Mouse (Mus musculus) cerebral cortex, adult 2 months (tissue): ENCODE data around the gene Rgma.

Experiments
- WGBS: fragments of 180-500 bp; shearing (Covaris S2); methylation state at CpG from one replicate; pipeline ENCODE4 v1.1.7; 2018; 5-methylcytosine and 5-hydroxymethylcytosine counted together

The Rgma gene

GRCm38 (mm10) chr7:73375257-73376100 lies at the start of gene Rgma:
TSS of gene Rgma (plus strand) at chr7:73375509.
- WGBS = under 1% methylated on average over 67 of the region's 85 CpGs

- WGBS = 67% methylated on average over 14 of the region's 14 CpGs
Observed at GRCm38 (mm10) chr7:73326236-73326635, 49.1 kb upstream of the Rgma start.

GRCm38 (mm10) chr7:73326680-73327079 lies 48.6 kb upstream of the Rgma start:
- 57% methylated on average over 11 of the region's 11 CpGs for WGBS

- 49% methylated on average over 8 of the region's 8 CpGs for WGBS
Observed at GRCm38 (mm10) chr7:73327193-73327592, 48.1 kb upstream of the Rgma start.

- 59% methylated on average over 5 of the region's 5 CpGs for WGBS
Observed at GRCm38 (mm10) chr7:73327652-73328051, 47.7 kb upstream of the Rgma start.

GRCm38 (mm10) chr7:73328653-73329207 lies 46.6 kb upstream of the Rgma start:
- WGBS = 47% methylated on average over 5 of the region's 5 CpGs

GRCm38 (mm10) chr7:73330754-73331153 lies 44.6 kb upstream of the Rgma start:
- 50% methylated on average over 12 of the region's 12 CpGs for WGBS

- WGBS = 72% methylated on average over 7 of the region's 7 CpGs
Observed at GRCm38 (mm10) chr7:73331645-73332044, 43.7 kb upstream of the Rgma start.

GRCm38 (mm10) chr7:73333398-73333988 lies 41.8 kb upstream of the Rgma start:
- WGBS = 71% methylated on average over 12 of the region's 12 CpGs

GRCm38 (mm10) chr7:73334883-73335282 lies 40.4 kb upstream of the Rgma start:
- WGBS = 51% methylated on average over 7 of the region's 7 CpGs

GRCm38 (mm10) chr7:73336380-73336779 lies 38.9 kb upstream of the Rgma start:
- WGBS = 56% methylated on average over 7 of the region's 7 CpGs

GRCm38 (mm10) chr7:73338353-73338752 lies 37.0 kb upstream of the Rgma start:
- WGBS = 81% methylated on average over 5 of the region's 5 CpGs

GRCm38 (mm10) chr7:73343852-73344251 lies 31.5 kb upstream of the Rgma start:
- 63% methylated on average over 3 of the region's 3 CpGs for WGBS

- 68% methylated on average over 10 of the region's 10 CpGs for WGBS
Observed at GRCm38 (mm10) chr7:73348585-73349124, 26.7 kb upstream of the Rgma start.

- 78% methylated on average over 8 of the region's 8 CpGs for WGBS
Observed at GRCm38 (mm10) chr7:73349158-73349557, 26.2 kb upstream of the Rgma start.

GRCm38 (mm10) chr7:73355229-73355628 lies 20.1 kb upstream of the Rgma start:
- 81% methylated on average over 9 of the region's 9 CpGs for WGBS

- WGBS = 62% methylated on average over 5 of the region's 5 CpGs
Observed at GRCm38 (mm10) chr7:73356901-73357300, 18.4 kb upstream of the Rgma start.

- WGBS = 98% methylated on average over 2 of the region's 2 CpGs
Observed at GRCm38 (mm10) chr7:73357626-73358025, 17.7 kb upstream of the Rgma start.

- 63% methylated on average over 4 of the region's 4 CpGs for WGBS
Observed at GRCm38 (mm10) chr7:73365511-73365910, 9.8 kb upstream of the Rgma start.

GRCm38 (mm10) chr7:73365965-73366364 lies 9.3 kb upstream of the Rgma start:
- 72% methylated on average over 7 of the region's 7 CpGs for whole genome bisulfite sequencing

- 92% methylated on average over 10 of the region's 10 CpGs for WGBS
Observed at GRCm38 (mm10) chr7:73367681-73368464, 7.4 kb upstream of the Rgma start.

GRCm38 (mm10) chr7:73369992-73370391 lies 5.3 kb upstream of the Rgma start:
- 77% methylated on average over 4 of the region's 4 CpGs for WGBS
